Mouse (Mus musculus) gastrocnemius, adult 8-10 months (tissue): Measurements from ENCODE around the gene Ngf. TPM values are rescaled to one million over a fixed set of nuclear protein-coding genes. Genes with fewer than 3 reads are reported as not detected.

Experiments
- DNase-seq, 2 experiments: peaks; one replicate each; pipeline ENCODE4 v3.0.0; 2022; ENCODE audit warnings: low spot score in 2 of 2
- total RNA-seq, 4 experiments: library from RNA; stranded (reverse); gene quantifications; 2 replicates each; pipeline ENCODE4 v1.2.4; 2022

Gene Ngf
- total RNA-seq, 4 experiments from 2014 or later = 0.39 to 0.85 (median 0.68) TPM

GRCm38 (mm10) chr3:102507666-102508260 is 38.0 kb downstream of the Ngf start:
- no peak for DNase-seq

- DNase-seq = no peak
Observed at GRCm38 (mm10) chr3:102508455-102508854, 38.7 kb downstream of the Ngf start.

- no peak for DNase-seq
Observed at GRCm38 (mm10) chr3:102509601-102510000, 39.9 kb downstream of the Ngf start.

GRCm38 (mm10) chr3:102516937-102517336 is 47.2 kb downstream of the Ngf start:
- no peak for DNase-seq

GRCm38 (mm10) chr3:102521061-102521460 is 51.3 kb downstream of the Ngf start:
- DNase-seq = no peak

GRCm38 (mm10) chr3:102523711-102524110 is 54.0 kb downstream of the Ngf start:
- no peak for DNase-seq

GRCm38 (mm10) chr3:102524951-102525350 is 55.2 kb downstream of the Ngf start:
- DNase-seq = no peak

- no peak for DNase-seq
Observed at GRCm38 (mm10) chr3:102525856-102526255, 56.1 kb downstream of the Ngf start.

GRCm38 (mm10) chr3:102526481-102526880 is 56.8 kb downstream of the Ngf start:
- DNase-seq = peak; percentile 72 to 78

- no peak for DNase-seq
Observed at GRCm38 (mm10) chr3:102534744-102535143, 65.0 kb downstream of the Ngf start.

GRCm38 (mm10) chr3:102543646-102544045 is 73.9 kb downstream of the Ngf start:
- DNase-seq = no peak

GRCm38 (mm10) chr3:102547536-102547935 is 77.8 kb downstream of the Ngf start:
- no peak for DNase-seq

GRCm38 (mm10) chr3:102553935-102554670 is 84.4 kb downstream of the Ngf start:
- DNase-seq = no peak

GRCm38 (mm10) chr3:102556108-102556507 is 86.4 kb downstream of the Ngf start:
- DNase-seq = no peak

GRCm38 (mm10) chr3:102556645-102557044 is 86.9 kb downstream of the Ngf start:
- DNase-seq = no peak
